Mouse (Mus musculus) layer of hippocampus, adult 18-20 months (tissue): ENCODE data around the gene Ndufs1. TPM values are rescaled to one million over a fixed set of nuclear protein-coding genes. Genes with fewer than 3 reads are reported as not detected.

Source experiments
- DNase-seq, 2 experiments: peaks; one replicate each; pipeline ENCODE4 v3.0.0; 2022; ENCODE audit warnings: low spot score in 2 of 2
- microRNA-seq, 2 experiments: library from miRNA; unstranded; fragments of <30 nt; microRNA quantifications; one replicate each; pipeline ENCODE4 v1.2.0; 2021
- total RNA-seq, 2 experiments: library from RNA; stranded (reverse); gene quantifications; 2 replicates each; pipeline ENCODE4 v1.2.3; 2021

Gene Ndufs1
- total RNA-seq, 2 experiments from 2014 or later: 149 to 154 TPM

GRCm38 (mm10) chr1:63119675-63120074 lies 57.0 kb downstream of the Ndufs1 start:
- DNase-seq: no peak

DNA sequence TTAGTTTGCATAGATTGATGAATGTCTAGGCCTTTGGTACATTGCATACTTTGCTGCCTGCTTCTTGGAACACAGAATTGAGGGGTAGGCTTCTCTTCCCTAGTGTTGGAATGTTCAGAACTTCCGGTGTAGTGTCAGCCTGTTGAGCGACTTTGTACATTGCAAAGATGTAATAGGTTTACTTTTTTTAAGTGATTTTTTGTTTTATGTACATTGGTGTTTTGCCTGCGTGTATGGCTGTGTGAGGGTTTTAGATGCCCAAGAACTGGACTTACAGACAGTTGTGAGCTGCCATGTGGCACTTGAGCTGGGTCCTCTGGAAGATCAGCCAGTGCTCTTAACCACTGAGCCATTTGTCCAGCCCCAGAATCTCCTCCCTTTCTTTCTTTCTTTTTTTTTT lies 61.1 kb downstream of the Ndufs1 start:
- DNase-seq: no peak

DNA sequence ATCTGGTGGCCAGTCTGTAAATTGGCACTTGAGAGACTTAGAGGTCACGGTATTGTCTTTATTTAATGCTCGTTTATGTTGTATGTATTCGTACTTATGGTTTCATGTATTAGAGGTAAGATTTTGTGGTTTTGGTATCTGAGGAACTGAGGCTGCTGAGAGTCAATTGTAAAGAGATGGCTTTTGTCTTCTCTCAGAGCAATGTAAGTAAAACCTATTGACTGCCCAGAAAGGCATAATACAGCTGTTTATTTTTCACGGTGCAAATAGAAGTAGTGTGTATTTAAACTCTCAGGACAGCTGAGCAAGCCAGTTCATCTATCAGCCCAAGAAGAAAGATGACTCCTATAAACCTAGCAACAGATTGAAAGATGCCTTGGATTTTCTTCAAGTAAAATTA lies 61.5 kb downstream of the Ndufs1 start:
- no peak for DNase-seq

DNA sequence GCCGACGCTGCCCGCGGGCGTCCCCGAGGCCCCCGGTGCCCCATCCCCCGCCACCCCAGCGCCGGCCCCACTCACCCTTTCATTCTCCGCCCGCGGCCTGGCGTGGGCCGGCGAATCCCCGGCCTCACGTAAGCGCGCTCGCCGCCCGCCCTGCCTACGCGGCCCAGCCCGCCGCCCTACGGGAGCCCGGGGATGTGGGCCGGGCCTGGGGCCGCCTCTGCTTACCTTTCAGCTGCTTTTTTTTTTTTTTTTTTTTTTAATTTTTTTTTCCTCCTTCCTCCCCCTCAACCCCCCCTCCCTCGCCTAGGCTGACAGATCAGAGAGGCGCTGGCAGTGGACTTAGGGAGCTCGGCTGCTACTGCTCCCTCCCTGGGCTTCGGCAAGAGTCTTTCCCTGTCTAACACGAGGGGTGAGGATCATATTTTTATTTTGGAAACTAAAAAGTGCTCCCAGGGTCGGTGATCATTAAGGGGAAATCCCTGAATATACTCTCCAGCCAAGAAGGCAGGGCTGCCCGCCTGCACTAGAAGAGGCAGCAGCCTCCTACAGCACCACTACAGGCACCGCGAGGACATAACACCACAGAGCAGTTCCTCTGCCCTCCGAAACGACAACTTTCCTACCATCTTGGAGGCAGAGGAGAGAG lies 62.4 kb downstream of the Ndufs1 start, which contains the start of gene Ino80d:
Gene Ino80d (minus strand): TSS at position 532 of the 646 bp plus-strand sequence.
- peak; percentile 57 to 83 for DNase-seq

DNA sequence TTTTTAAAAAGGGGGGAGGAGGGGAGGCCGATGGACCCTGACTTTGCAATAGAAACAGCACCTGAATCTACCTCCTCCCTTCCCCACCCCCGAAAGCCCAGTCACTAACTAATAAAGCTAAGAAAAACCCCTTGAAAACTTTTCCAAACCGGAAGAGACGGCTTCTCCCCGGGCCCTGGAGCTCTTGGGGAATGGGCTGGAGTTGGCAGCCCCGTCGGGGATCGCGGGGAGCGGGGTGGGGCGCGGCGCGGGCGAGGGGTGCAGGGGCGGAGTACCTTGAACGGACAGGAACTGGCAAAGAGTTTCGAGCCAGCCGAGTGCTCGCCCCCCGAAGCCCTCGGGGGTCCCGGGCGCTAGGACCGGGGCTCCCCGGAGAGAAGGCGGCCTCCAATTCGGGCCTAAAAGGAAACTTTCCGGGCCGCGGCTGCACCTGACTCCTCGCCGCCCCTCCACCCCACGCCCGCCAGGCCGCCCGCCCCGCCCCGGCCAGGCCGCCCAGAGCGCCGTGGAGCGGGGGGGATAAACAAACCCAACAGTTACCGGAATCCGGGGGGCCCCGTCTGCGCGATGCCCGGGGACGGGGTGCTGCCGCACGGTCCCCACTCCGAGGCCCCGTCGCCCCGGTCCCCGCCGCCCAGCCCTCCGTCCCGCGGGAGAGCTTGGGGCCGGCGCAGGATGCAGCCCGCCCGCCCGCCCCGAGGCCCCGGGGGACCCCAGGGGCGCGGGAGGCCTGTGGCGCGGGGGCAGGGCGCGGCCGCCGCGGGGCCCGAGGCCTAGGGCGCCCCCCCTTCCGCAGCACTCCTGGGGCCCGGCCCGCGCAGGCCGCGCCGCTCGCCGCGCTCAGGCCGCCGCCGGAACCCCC lies 63.1 kb downstream of the Ndufs1 start:
- DNase-seq: peak; percentile 35 to 36

DNA sequence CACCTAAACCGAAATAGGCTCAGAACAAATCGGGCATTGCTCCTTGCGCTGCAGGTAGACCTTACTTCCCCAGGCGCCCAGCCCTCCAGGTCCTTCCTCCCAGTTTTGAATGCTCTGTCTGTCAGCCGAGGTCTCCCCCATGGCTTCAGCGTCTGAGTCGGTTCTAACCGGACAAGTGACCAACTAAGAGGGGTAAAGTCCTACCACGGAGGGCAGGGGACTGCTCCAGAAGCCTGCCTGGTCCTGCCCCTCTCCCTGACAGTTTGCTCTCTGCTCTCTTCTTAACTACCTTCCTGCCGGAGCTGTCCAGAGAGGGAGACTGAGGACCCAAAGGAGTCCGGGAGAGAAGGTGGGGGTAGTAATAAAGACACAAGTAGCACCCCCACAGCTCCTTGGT lies 63.8 kb downstream of the Ndufs1 start:
- DNase-seq: no peak

DNA sequence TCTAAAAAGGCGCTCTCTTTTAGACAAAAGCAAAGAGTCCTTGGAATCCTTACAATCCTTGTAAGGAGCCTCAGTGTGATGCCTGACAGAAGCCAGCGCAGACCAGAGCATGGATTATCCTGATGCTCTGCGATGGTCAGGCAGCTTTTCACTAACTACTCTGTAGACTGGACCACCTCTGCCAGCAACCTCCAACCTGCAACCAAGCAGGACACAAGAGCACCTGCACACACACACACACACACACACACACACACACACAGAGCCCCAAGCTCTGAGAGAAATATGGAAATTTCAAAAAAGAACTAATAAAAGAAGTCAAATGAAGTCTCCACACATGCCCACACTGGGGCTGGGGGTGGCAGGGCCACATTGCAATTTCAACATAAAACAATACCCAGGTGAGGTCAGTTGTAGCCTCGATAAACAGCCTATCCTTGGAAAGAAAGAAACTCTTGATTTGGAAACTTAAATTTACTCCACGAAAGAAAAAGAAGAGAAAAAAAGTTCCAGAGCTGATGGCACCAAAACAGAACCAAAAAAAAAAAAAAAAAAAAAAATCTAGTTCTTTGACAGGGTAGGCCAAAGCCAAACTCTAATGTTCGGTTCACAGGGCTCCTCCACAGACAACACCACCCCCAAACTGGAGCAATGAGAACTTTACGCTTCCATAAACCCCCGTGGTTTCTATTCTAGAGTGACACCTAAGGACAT lies 64.3 kb downstream of the Ndufs1 start:
- no peak for DNase-seq

- DNase-seq: no peak
These were observed 65.9 kb downstream of the Ndufs1 start for GRCm38 (mm10) chr1:63110536-63111285.

- DNase-seq: no peak
These were observed 68.9 kb downstream of the Ndufs1 start for GRCm38 (mm10) chr1:63107614-63108327.

DNA sequence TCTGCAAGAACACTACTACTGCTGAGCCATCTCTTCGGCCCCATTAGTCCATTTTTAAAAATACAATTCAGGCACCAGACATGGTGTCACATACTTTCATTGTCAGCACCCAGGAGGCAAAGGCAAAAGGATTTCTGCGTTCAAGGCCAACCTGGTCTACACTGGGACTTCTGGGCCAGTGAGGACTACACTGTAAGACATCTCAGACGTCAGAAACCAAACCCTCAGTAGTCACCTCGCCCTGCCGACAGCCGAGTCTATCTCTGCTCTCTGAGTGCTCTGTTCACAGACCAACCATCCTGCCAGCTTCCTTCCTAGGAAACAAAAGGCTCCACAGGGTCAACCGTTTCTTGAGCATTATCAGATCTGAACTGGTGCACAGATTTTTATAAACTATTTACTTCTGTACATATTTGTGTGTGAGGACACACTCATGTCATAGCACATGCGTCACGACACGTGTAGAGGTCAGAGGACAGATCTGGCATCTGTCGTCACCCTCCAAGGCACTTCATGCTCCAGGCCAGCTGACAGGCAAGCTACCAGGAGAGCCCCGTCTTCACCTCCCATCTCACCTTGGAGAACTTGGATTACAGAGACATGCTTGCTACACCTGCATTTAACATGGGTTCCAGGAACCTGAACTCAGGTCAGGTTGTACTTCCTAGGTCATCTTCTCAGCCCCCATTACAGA lies 73.7 kb downstream of the Ndufs1 start:
- no peak for DNase-seq

DNA sequence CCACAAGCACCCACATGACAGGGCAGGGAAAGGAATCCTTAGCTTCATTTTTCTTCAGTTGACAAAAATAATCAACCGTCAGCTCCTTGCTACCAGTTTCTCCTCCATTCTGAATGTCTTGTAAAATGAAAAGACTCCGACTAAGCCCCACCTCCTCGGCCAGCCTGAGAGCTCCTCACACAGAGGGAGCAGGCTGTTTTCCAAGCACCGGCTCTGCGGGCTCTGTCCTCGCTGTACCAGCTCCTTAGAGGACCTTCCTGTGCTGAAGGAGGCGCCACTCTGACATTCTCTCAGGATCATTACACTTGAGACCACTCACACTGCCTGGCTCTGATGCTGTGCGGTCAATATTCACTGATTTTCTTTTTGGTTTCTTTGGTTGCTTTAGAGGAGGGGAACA lies 76.4 kb downstream of the Ndufs1 start:
- no peak for DNase-seq

GRCm38 (mm10) chr1:63098831-63099230 lies 77.8 kb downstream of the Ndufs1 start:
- no peak for DNase-seq

GRCm38 (mm10) chr1:63096071-63096470 lies 80.6 kb downstream of the Ndufs1 start:
- DNase-seq: no peak

Small RNA genes lying within 50 kb of the gene (microRNA-seq; reads per million reads assigned to microRNA genes)
- gene Gm24557: 0 reads per million in 2 experiments
- gene Gm27512: 0 reads per million in 2 experiments

Other genes starting within 250 kb of the Ndufs1 start
- gene Ino80d, start 62.2 kb downstream of the Ndufs1 start, total RNA-seq: 10 to 100 TPM; 27.7 to 28.6 TPM
- gene Eef1b2, start within 50 bp of the Ndufs1 start, total RNA-seq: 100 to 1,000 TPM; 348 to 359 TPM
- under 1 TPM; 0.47 to 0.48 TPM for gene Gpr1, start 37.7 kb upstream of the Ndufs1 start, total RNA-seq
- gene Zdbf2, start 96.4 kb upstream of the Ndufs1 start, total RNA-seq: 10 to 100 TPM; 19.3 to 19.5 TPM